Mouse (Mus musculus) large intestine, adult 2 months (tissue): ENCODE measurements around the gene Pamr1. TPM values are rescaled to one million over a fixed set of nuclear protein-coding genes. Genes with fewer than 3 reads are reported as not detected.

ENCODE experiments used
- polyA plus RNA-seq: library from polyadenylated mRNA; depleted of rRNA; stranded (reverse); fragments of >200 nt; gene quantifications from 2 replicates; pipeline ENCODE4 v1.2.3, GENCODE M21; 2012; rRNA removed

Pamr1 gene
- polyA plus RNA-seq, 1 experiment: 5.5 TPM

Other genes starting within 250 kb of the Pamr1 start
- 4.3 and 6.5 TPM in 2 replicates for gene Trim44, start 142.2 kb upstream of the Pamr1 start, polyA plus RNA-seq
- 0.63 and 0.77 TPM in 2 replicates for gene Fjx1, start 97.5 kb upstream of the Pamr1 start, polyA plus RNA-seq
- gene Slc1a2, start 108.6 kb downstream of the Pamr1 start, polyA plus RNA-seq: 0.16 and 0.89 TPM in 2 replicates